Mouse (Mus musculus) spleen, postnatal 14 days (tissue): ENCODE results near the gene Tacr1.
"Not testable (repeated sequence)": the region's sequence is repeated elsewhere in the genome, so short reads cannot be mapped to it uniquely, and the experiment has no call there.

Experiments used
- DNase-seq, 2 experiments: peaks; one replicate each; pipeline ENCODE4 v3.0.0; 2021 to 2022; ENCODE audit warnings: low spot score in 2 of 2

Gene Tacr1

GRCm38 (mm10) chr6:82401595-82402451, at the start of gene Tacr1:
Tacr1 (plus strand) TSS chr6:82402334.
- no peak for DNase-seq

- DNase-seq = no peak
Measured at GRCm38 (mm10) chr6:82376144-82376543, 26.0 kb upstream of the Tacr1 start.

GRCm38 (mm10) chr6:82383556-82383955, 18.6 kb upstream of the Tacr1 start:
- no peak for DNase-seq

- no peak for DNase-seq
Measured at GRCm38 (mm10) chr6:82402501-82403495, 664 bp downstream of the Tacr1 start.

- no peak for DNase-seq
Measured at GRCm38 (mm10) chr6:82418367-82418766, 16.2 kb downstream of the Tacr1 start.

DNA sequence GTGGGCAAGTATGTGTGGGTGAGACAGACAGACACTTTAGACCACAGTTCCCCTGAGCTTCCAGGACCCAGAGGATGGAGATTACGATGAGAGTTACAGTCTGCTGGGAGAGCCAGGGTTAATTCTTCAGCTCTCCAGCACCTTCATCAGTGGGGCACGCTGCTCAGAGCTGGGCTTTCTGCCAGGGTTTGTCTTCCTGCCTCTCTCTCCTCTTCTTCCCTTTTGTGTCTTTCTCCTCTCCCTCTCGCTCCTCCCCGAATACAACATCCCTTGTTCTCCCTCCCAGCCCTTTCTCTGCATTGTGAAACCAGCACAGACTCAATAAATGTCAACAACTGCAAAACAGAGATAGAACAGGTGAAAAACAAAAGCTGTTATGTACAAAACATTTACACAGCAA, 18.1 kb downstream of the Tacr1 start:
- DNase-seq = no peak

DNA sequence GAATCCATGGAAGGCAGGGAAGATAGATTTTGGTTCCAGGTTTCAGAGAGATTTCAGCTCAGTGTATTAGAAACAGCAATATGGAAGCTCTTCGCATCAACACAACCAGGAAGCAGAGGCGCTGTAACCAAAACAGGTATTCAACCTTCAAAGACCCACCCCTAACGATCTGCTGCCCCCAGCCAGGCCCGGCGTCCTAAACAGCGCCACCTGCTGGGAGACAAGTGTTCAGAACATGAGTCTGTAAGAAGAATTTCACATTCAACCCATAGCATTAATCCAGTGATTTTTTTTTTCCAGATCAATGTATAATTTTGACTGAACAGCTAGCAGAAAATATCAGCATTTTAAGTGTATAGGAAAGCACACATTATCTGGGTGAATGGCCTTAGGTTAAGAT, 26.8 kb downstream of the Tacr1 start:
- no peak for DNase-seq

GRCm38 (mm10) chr6:82429766-82430165, 27.6 kb downstream of the Tacr1 start:
- no peak for DNase-seq

DNA sequence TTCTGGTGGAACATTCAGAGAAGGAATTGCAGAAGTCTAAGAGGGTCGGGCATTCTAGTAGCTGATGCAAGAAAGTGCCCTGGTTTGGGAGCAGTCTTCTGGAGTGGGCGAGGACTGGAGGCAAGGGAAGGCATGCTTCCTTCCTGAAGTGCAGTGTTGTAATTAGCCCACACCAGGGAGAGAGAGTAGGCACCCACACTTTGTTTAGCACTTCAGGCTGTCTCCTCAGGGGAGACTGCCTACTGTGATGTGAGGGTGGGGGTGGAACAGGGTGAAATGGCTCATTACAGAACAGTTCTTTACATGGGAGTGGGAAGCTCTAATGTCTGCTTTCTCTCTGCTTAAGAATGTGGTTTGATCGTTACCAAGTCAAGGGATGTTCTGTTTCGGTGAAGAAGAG, 35.0 kb downstream of the Tacr1 start:
- DNase-seq = no peak

DNA sequence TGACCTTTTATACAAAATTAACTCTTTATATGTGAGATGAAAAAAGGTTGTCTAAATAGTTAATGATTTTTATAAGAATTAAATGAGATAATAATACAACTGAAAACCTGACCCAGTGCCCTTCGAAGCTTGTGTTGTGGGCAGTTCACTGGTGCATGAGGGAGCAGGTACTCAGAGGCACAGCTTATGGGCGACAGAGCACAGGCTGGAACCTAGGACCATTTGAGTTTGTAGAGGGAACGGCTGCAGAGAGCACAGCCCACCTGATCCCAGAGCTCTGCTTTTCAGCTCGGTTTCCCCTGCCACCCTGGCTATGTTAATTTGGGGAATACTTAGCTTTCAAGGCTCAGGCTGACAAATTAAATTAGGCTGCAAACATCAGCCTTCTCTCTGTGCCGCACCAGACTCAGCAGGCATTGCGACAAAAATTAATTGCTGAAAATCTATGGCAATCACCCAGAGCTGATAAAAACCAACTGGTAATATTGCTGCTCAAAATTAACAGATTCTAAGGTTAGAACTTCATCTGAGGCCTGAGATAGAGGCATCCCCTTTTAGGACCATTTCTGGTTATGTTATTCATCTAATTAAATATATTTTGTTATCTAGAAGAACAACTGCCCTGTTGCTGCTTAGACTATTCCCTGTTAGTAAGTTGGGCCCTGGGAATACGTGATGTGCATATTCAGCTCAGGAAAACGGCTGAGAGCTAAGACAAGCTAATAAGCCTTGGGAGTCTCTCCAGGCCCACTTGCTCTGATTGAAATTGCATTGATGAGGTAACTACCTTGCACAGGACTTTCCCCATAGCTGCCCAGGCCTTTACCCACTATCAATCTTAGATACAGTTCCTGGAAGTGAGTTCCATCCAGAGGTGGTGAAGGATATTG, 50.3 kb downstream of the Tacr1 start:
- DNase-seq = not testable (repeated sequence)

DNA sequence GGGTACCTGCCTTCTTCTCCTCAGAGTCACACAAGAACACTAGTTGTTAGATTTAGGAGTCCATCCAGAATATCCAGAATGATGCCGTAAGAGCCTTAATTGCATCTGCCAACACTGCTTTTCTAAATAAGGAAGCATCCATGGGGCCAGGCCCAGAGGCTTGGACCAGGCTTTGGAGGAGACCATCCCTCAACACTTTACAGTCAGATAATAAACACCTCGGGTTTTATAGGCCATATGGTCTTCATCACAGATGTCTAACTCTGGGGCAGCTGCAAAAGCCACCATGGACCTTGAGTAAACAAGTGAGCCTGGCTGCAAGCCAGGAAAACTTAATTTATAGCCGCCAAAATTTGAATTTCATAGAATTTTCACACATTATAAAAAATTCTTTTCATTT, 53.1 kb downstream of the Tacr1 start:
- DNase-seq = no peak

GRCm38 (mm10) chr6:82457163-82457763, 55.1 kb downstream of the Tacr1 start:
- DNase-seq = no peak

DNA sequence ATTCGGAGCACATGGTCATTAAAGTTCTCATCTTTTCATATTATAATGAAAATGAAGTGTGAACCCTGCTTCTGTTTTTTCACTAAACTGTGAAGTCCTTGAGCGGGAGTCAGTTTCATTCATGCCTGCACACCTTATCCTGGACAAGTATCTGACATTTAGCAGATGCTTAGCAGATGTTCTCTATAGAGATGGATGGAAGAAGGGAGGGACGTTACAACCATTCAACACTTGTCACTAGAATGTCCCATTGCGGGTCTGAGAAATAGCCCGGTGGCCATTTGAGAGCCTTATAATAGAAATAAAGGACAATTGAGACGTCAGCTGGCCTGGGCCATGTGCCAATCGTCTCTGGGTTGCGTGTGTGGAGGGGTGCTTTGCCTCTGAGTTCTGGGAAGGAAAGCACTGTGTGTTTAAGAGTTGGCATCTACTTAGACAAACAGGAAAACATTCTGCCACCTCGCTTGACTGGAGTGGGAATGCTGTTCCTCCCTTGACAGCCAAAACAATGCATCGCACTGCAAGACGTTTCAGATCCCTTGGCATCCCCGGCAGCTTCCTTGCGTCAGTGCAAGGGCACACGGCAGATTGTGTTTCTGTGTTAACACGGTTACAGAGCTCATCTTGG, 56.7 kb downstream of the Tacr1 start:
- DNase-seq = no peak

GRCm38 (mm10) chr6:82463171-82463570, 61.0 kb downstream of the Tacr1 start:
- DNase-seq = no peak

DNA sequence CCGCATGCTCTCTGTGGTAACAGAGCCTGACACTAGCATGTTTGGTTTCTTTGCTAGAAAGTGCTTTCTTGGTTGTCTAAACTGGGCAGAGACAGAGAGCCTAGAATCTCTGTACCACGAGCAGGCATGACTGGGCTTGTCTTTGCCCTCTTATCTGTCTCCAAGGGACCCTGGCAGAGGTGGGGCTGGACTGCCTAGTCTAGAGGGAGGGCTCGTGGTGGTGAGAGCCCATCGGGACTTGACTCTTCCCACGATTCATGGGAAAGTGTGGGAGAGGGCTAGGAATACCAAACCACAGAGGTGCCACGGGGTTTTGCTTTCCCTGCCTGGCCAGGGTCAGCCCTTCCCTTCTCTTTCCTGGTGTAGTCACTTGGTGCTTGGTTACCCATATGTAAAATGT, 72.3 kb downstream of the Tacr1 start:
- no peak for DNase-seq

DNA sequence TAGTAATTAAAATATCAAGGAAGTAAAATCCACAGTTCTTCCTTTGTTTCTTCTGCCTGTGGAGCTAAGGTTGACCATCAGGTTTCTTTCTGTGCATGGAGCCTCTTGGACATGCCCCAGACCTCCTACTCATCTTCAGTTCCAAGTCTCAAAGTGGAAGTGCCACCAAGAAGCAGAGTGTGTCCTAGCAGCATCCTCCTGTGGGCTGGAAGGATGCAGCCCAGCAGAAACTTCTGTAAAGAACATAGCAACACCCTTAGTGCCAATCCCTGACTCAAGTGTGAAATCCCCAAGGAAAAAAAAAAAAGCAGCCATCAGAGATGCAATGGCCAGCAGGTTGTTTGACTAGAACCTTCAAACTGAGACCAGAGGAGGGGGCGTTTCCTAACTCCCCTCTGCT, 81.7 kb downstream of the Tacr1 start:
- DNase-seq = no peak

DNA sequence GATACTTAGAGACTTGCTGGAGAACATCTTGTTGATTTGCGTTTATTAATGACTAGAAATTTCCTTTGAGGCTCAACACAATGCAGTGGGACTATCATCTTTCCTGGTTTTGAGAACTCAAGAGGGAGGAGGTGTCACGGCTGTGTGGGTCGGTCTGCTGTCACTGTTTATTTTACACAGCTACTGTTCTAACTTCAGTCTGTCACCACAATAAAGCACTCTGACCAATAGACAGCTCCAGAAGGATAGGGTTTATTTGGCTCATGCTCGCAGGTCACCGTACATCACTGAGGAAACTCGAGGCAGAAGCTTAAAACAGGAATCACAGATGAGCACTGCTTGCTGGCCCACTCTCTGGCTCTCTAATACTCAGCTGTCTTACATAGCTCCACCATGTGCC, 92.3 kb downstream of the Tacr1 start:
- no peak for DNase-seq

DNA sequence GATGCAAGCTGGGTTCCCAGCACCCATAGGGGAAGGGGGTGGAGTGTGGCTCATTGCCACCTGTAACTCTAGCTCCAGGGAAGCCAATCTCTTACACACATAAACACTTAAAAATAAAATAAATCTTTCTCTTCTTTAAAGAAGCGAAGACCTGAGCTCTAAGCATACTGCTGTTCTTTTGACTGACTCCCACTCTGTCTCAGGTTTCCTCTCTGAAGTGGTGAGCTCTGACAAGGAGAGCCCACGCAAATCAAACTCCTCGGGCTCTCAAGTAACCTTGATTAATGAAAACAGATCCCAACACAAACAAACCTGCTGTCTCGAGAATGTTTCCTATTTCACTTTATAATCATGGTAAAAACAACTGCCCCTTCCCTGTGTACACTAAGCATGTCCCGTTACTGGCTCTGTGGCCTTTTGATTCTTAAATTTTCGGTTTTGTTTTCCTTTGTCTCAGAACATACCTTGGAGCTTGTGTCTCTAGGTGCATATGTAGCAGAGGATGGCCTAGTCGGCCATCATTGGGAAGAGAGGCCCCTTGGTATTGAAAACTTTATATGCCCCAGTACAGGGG, 108.8 kb downstream of the Tacr1 start:
- no peak for DNase-seq

DNA sequence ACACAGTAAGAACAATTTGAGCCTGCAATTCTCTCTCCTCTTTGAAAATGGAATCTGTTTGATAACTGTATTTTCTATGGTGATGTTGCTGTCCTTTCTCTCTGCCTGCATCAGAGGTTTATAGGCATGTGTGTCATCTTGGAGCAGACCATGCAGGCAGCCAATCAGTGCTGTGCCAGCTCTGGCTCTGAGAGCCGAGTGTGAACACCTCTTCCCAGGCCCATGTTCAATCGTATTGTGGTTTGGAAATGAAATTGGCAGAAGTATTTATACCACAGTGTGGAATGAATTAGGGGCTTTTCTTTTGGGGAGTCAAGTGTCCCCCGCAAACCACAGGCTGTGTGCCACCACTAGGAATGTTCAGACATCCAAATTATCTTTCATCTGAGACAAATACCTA, 117.5 kb downstream of the Tacr1 start:
- no peak for DNase-seq

DNA sequence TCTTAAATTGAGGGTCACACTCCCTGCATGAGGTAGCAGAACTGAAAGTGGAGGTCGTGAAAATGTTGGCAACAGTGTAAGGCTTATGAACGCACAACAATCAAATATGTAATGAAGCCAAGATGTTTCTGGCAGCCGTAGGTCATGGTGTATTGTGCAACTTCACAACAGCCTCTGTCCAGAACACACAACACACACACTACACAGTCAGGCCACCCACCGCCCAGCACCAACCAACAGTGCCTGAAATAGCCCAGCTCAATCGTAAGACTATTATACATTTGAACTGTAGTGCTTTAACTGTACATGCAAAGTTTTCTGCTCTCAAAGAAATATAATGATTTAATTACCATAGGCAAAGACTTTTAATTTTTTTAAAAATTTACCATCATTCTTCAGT, 120.4 kb downstream of the Tacr1 start:
- no peak for DNase-seq
